Mouse (Mus musculus): ENCODE results near the gene Sfxn2.

DNA sequence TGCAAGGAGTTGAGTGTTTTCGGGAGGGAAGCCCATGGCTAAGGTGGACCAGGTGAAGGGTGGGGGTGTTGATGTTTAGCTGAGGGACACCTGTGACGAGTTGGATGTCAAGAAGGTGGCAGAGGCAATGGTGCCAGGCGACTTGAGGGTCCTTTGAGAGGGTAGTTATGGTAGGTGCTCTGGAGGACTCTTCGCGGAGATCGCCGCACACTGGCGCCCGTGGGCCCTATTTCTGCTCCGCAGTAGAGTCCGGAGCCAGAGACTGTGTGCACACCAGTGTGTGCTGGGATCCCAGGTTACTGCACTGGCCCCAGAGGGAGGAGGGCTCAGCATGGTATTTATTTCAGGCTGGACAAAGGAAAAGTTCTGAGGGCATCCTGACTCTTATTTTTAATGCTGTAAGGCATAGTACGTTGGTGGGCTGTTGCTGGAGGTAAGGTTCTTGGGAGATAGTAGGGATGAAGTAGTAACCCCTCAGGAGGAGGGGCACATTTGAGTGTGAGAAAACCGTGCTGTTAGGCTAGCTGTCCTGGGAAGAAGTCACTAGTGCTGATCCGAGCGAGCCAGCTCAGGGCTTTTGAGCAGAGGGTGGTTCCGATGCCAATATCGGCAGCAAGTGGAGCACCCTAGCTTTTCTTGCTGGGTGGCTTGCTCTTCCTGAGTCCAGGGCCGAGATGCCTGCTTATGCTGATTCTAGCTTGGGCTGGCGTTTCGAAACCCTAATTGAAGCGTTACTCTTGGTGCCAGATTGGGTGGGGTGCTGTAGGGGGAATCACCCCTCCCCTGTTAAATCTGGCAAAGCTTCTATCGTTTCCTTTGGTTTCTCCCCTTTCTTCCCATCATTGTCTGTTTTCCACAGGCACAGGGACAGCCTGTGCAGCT lies 26.5 kb downstream of the Sfxn2 start:
- TF ChIP-seq CTCF (IDR thresholded peaks at IDR 0.05 in 2 of 3, conservative IDR thresholded peaks at IDR 0.05 in 1 of 3; ENCODE audit: control insufficient read depth in 1 of 3, insufficient read depth in 1 of 3, low read depth in 2 of 3, low read length in 3 of 3, poor library complexity in 1 of 3, severe bottlenecking in 1 of 3) (no peak), KAT2A (conservative IDR thresholded peaks at IDR 0.05; ENCODE audit: low read depth, low read length) (no peak), POLR2A (IDR thresholded peaks at IDR 0.05; ENCODE audit: control insufficient read depth in 1 of 2, insufficient read depth in 1 of 2, low read depth in 1 of 2, low read length in 2 of 2, poor library complexity in 1 of 2) (no peak; a peak in 1 of 4 replicates), TCF12 (IDR thresholded peaks at IDR 0.05; ENCODE audit: low read depth, low read length) (no peak), ELF1 (IDR thresholded peaks at IDR 0.05; ENCODE audit: low read depth, low read length) (no peak), EP300 (IDR thresholded peaks at IDR 0.05; ENCODE audit: low read depth in 1 of 2, low read length in 2 of 2) (no peak), RAD21 (IDR thresholded peaks at IDR 0.05; ENCODE audit: low read depth, low read length) (no peak)

All from MEL (cell line).